Mouse (Mus musculus) liver, embryonic 12.5 days (tissue): ENCODE measurements around the gene Inpp4a. TPM values are rescaled to one million over a fixed set of nuclear protein-coding genes. Genes with fewer than 3 reads are reported as not detected.
A peak's percentile ranks its signal among the peaks of the same experiment; 100 is the strongest.

ENCODE experiments used
- ATAC-seq: fragments of 200-750 bp; cut with Nextera tagmentation; 2 replicates; pipeline ENCODE4 v1.8.0; 2017; ENCODE audit warnings: moderate number of reproducible peaks, mild to moderate bottlenecking, moderate library complexity
- H3K27ac ChIP-seq: fragments of 300-500 bp; sonication (generic); 2 replicates; pipeline ENCODE4 v1.5.1; 2016; ENCODE audit warnings: mild to moderate bottlenecking
- H3K27me3 ChIP-seq: fragments of 300-500 bp; sonication (generic); replicated peaks from 2 replicates; pipeline ENCODE4 v1.6.1; 2016; ENCODE audit warnings: mild to moderate bottlenecking, moderate library complexity
- H3K36me3 ChIP-seq: fragments of 300-500 bp; sonication (generic); 2 replicates; pipeline ENCODE4 v1.6.1; 2016; ENCODE audit warnings: mild to moderate bottlenecking, moderate library complexity
- H3K4me1 ChIP-seq: fragments of 300-500 bp; sonication (generic); 2 replicates; pipeline ENCODE4 v1.6.1; 2016
- H3K4me2 ChIP-seq: fragments of 300-500 bp; sonication (generic); 2 replicates; pipeline ENCODE4 v1.6.1; 2016; ENCODE audit warnings: mild to moderate bottlenecking, moderate library complexity
- H3K4me3 ChIP-seq: fragments of 300-500 bp; sonication (generic); 2 replicates; pipeline ENCODE4 v1.5.1; 2016; ENCODE audit warnings: mild to moderate bottlenecking, moderate library complexity
- H3K9ac ChIP-seq: fragments of 300-500 bp; sonication (generic); 2 replicates; pipeline ENCODE4 v1.6.1; 2016; ENCODE audit warnings: mild to moderate bottlenecking, moderate library complexity
- H3K9me3 ChIP-seq: fragments of 300-500 bp; sonication (generic); replicated peaks from 2 replicates; pipeline ENCODE4 v1.6.1; 2016; ENCODE audit warnings: mild to moderate bottlenecking, moderate library complexity
- WGBS: fragments of 180-500 bp; shearing (Covaris S2); methylation state at CpG from one replicate; pipeline ENCODE4 v1.1.7; 2016; ENCODE audit not compliant: insufficient replicate concordance; 5-methylcytosine and 5-hydroxymethylcytosine counted together
- polyA plus RNA-seq: library from polyadenylated mRNA; unstranded; fragments of >200 nt; fragmentation: Nextera tagmentation; extraction: Ambion mirVana; gene quantifications from 2 replicates; pipeline ENCODE4 v1.2.1, GENCODE M21; 2016

Gene Inpp4a
- polyA plus RNA-seq, 1 experiment from 2014 or later = 4.0 TPM

GRCm38 (mm10) chr1:37429366-37430296 is 130.0 kb downstream of the Inpp4a start, which contains the start of the genes Coa5 and Unc50:
TSS of gene Coa5 (minus strand) at chr1:37430103.
TSS of gene Unc50 (plus strand) at chr1:37430139.
- Histone ChIP-seq H3K4me2 (peak within 1 kb of the TSS; percentile 89), H3K27me3 (no peaks in the 10 kb centered on the region), H3K36me3 (peaks cover 64% of the 10 kb centered on the region), H3K4me3 (peak within 1 kb of the TSS; percentile 95), H3K9me3 (no peaks in the 10 kb centered on the region), H3K4me1 (peaks cover 56% of the 10 kb centered on the region), H3K27ac (peak within 1 kb of the TSS; percentile 90), H3K9ac (peak within 1 kb of the TSS; percentile 87)
- peak; percentile 94 for ATAC-seq
- WGBS = 2% methylated on average over 57 of the region's 57 CpGs

- peak overlapping the region; percentile 90 for H3K27ac ChIP-seq
- H3K36me3 ChIP-seq = peaks cover 60% of the 10 kb centered on the region
- H3K4me3 ChIP-seq = peak overlapping the region; percentile 95
- no peaks in the 10 kb centered on the region for H3K9me3 ChIP-seq
- 1% methylated on average over 40 of the region's 40 CpGs for WGBS
- H3K27me3 ChIP-seq = no peaks in the 10 kb centered on the region
- ATAC-seq = peak; percentile 64
- H3K4me2 ChIP-seq = peak overlapping the region; percentile 89
- H3K9ac ChIP-seq = peak overlapping the region; percentile 87
- peaks cover 58% of the 10 kb centered on the region for H3K4me1 ChIP-seq
Observed at GRCm38 (mm10) chr1:37430297-37430840, 130.7 kb downstream of the Inpp4a start.

- Histone ChIP-seq H3K9ac (no peak overlapping the region), H3K27ac (peak overlapping the region; percentile 73), H3K4me1 (peaks cover 47% of the 10 kb centered on the region), H3K9me3 (no peaks in the 10 kb centered on the region), H3K4me3 (no peak overlapping the region), H3K27me3 (no peaks in the 10 kb centered on the region), H3K36me3 (peaks cover 89% of the 10 kb centered on the region), H3K4me2 (peak overlapping the region; percentile 46)
- ATAC-seq = peak; percentile 96
- 43% methylated on average over 3 of the region's 3 CpGs for WGBS
Observed at GRCm38 (mm10) chr1:37436419-37436818, 136.8 kb downstream of the Inpp4a start.

GRCm38 (mm10) chr1:37442848-37443835 is 143.5 kb downstream of the Inpp4a start:
- Histone ChIP-seq H3K4me1 (peaks cover 18% of the 10 kb centered on the region), H3K4me3 (no peak overlapping the region), H3K27me3 (no peaks in the 10 kb centered on the region), H3K9ac (no peak overlapping the region), H3K4me2 (peak overlapping the region; percentile 45), H3K27ac (peak overlapping the region; percentile 73), H3K9me3 (no peaks in the 10 kb centered on the region), H3K36me3 (peaks cover 40% of the 10 kb centered on the region)
- 69% methylated on average over 16 of the region's 16 CpGs for WGBS
- peak; percentile 81 for ATAC-seq

- Histone ChIP-seq H3K9me3 (no peaks in the 10 kb centered on the region), H3K36me3 (peaks cover 2% of the 10 kb centered on the region; the same call in 1 of the 2 replicates), H3K9ac (no peak overlapping the region), H3K4me3 (no peak overlapping the region), H3K27ac (no peak overlapping the region), H3K27me3 (no peaks in the 10 kb centered on the region), H3K4me1 (peaks cover 2% of the 10 kb centered on the region; the same call in 1 of the 2 replicates), H3K4me2 (no peak overlapping the region)
- 67% methylated on average over 10 of the region's 10 CpGs for WGBS
- ATAC-seq = no peak
Observed at GRCm38 (mm10) chr1:37448361-37449095, 148.9 kb downstream of the Inpp4a start.

- Histone ChIP-seq H3K4me1 (no peaks in the 10 kb centered on the region), H3K9ac (no peak overlapping the region), H3K27ac (no peak overlapping the region), H3K27me3 (no peaks in the 10 kb centered on the region), H3K36me3 (peaks cover 2% of the 10 kb centered on the region; the same call in 1 of the 2 replicates), H3K4me2 (no peak overlapping the region), H3K4me3 (no peak overlapping the region), H3K9me3 (no peaks in the 10 kb centered on the region)
- 80% methylated on average over 8 of the region's 8 CpGs for WGBS
- no peak for ATAC-seq
Observed at GRCm38 (mm10) chr1:37451270-37451669, 151.6 kb downstream of the Inpp4a start.

- no peak overlapping the region for H3K4me2 ChIP-seq
- 79% methylated on average over 7 of the region's 7 CpGs for WGBS
- no peaks in the 10 kb centered on the region for H3K4me1 ChIP-seq
Observed at GRCm38 (mm10) chr1:37457546-37457945, 157.9 kb downstream of the Inpp4a start.

More at GRCm38 (mm10) chr1:37457546-37457945, 157.9 kb downstream of the Inpp4a start:
- H3K9ac ChIP-seq = no peak overlapping the region
- no peaks in the 10 kb centered on the region for H3K9me3 ChIP-seq
- H3K4me3 ChIP-seq = no peak overlapping the region
- no peaks in the 10 kb centered on the region for H3K36me3 ChIP-seq
- H3K27me3 ChIP-seq = no peaks in the 10 kb centered on the region
- ATAC-seq = no peak
- no peak overlapping the region for H3K27ac ChIP-seq

Other genes starting within 250 kb of the Inpp4a start
- not detected in 2 replicates for gene Cnga3, start 85.4 kb upstream of the Inpp4a start, polyA plus RNA-seq
- gene Coa5, start 130.2 kb downstream of the Inpp4a start, polyA plus RNA-seq = 53.6 TPM in 2 replicates
- gene Unc50, start 130.3 kb downstream of the Inpp4a start, polyA plus RNA-seq = 86.4 and 87.2 TPM in 2 replicates
- 1.3 and 2.1 TPM in 2 replicates for gene Mgat4a, start 241.2 kb downstream of the Inpp4a start, polyA plus RNA-seq